Mouse (Mus musculus): ENCODE data around the gene Galns. TPM values are rescaled to one million over a fixed set of nuclear protein-coding genes. Genes with fewer than 3 reads are reported as not detected.

The Galns gene
- polyA plus RNA-seq, 1 experiment from 2014 or later: 14.3 TPM

DNA sequence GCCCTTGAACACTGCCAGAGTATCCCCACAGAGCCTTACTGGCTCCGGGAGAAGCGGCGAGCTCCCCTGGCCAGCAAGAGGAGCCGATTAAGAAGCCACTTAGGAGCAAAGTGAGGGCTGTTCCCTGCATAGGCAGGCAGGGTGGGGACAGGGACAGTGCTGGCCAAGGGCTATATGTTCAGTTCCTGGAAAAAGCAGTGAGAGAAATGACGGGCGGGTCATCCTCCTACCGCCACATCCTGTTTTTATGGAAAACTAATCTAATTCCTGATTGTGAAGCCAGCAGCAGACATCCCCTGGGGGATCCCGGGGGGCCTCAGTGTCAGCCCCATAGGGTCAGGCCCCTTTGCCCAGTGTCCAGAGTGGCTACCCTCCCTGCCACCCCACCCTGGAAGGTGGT, 80.0 kb downstream of the Galns start:
- DNase-seq (ENCODE audit: low spot score): peak; percentile 64
- Histone ChIP-seq H3K9ac (replicated peaks; ENCODE audit: low read depth) (no peak overlapping the region), H3K27ac (ENCODE audit: low read length) (peak overlapping the region; percentile 77), H3K4me1 (ENCODE audit: insufficient read depth, low read depth, low read length) (peaks cover 23% of the 10 kb centered on the region), H3K27me3 (replicated peaks; ENCODE audit: insufficient read depth, low read length) (no peaks in the 10 kb centered on the region), H3K4me3 (ENCODE audit: low read depth, low read length) (no peak overlapping the region), H3K36me3 (ENCODE audit: insufficient read depth, low read length) (no peaks in the 10 kb centered on the region), H3K9me3 (ENCODE audit: low read length) (no peaks in the 10 kb centered on the region), H3K4me2 (replicated peaks; ENCODE audit: low read depth, low read length) (no peak overlapping the region)
- 55% methylated on average over 8 of the region's 8 CpGs for WGBS
- TF ChIP-seq EP300 (IDR thresholded peaks at IDR 0.05) (peak; percentile 65; the same call in 1 of the 2 replicates), CTCF (IDR thresholded peaks at IDR 0.05) (no peak)
- peak; percentile 20; the same call in 1 of the 2 replicates for ATAC-seq

DNA sequence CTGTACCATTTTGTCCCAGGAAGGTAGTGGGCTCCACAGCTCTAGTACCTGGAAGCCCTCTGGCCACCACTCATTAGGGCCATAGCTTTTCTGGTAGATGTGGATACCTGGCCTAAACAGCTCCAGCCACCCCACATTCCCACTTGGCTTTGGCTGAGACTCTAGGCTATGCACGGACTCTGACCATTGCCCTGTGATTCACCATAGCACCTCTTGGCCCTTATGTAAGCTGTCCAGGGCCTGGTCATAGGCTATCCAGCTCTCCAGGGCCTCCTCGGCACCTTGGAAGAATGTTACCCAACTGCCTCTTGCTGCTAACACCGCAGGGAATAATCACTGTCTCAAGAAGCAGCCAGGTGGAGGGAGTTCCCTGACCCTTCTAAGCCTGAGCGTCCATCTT, 82.1 kb downstream of the Galns start:
- no peak for ATAC-seq
- Histone ChIP-seq H3K27ac (ENCODE audit: low read length) (no peak overlapping the region), H3K27me3 (replicated peaks; ENCODE audit: insufficient read depth, low read length) (no peaks in the 10 kb centered on the region), H3K4me2 (replicated peaks; ENCODE audit: low read depth, low read length) (no peak overlapping the region), H3K9me3 (ENCODE audit: low read length) (no peaks in the 10 kb centered on the region), H3K4me1 (ENCODE audit: insufficient read depth, low read depth, low read length) (peaks cover 45% of the 10 kb centered on the region), H3K9ac (replicated peaks; ENCODE audit: low read depth) (no peak overlapping the region), H3K36me3 (ENCODE audit: insufficient read depth, low read length) (no peaks in the 10 kb centered on the region), H3K4me3 (ENCODE audit: low read depth, low read length) (no peak overlapping the region)
- WGBS: 77% methylated on average over 4 of the region's 4 CpGs
- peak; percentile 6 for DNase-seq (ENCODE audit: low spot score)
- no peak for TF ChIP-seq EP300 (IDR thresholded peaks at IDR 0.05)
- no peak for TF ChIP-seq CTCF (IDR thresholded peaks at IDR 0.05)

Small RNAs within 50 kb of the gene (microRNA-seq; reads per million reads assigned to microRNA genes)
- not detected for gene Mir6396

Other genes with a start within 250 kb of the Galns start
- gene Zc3h18, start 234.9 kb downstream of the Galns start, polyA plus RNA-seq (2015; fragmentation: Nextera tagmentation; extraction: Ambion mirVana): 20.2 and 22.2 TPM in 2 replicates
- not detected in 2 replicates for gene Il17c, start 189.4 kb downstream of the Galns start, polyA plus RNA-seq (2015; fragmentation: Nextera tagmentation; extraction: Ambion mirVana)
- 401 and 429 TPM in 2 replicates for gene Cyba, start 178.5 kb downstream of the Galns start, polyA plus RNA-seq (2015; fragmentation: Nextera tagmentation; extraction: Ambion mirVana)
- gene Mvd, start 168.0 kb downstream of the Galns start, polyA plus RNA-seq (2015; fragmentation: Nextera tagmentation; extraction: Ambion mirVana): 29.2 and 31.2 TPM in 2 replicates
- 1.2 and 1.5 TPM in 2 replicates for gene Snai3, start 150.7 kb downstream of the Galns start, polyA plus RNA-seq (2015; fragmentation: Nextera tagmentation; extraction: Ambion mirVana)
- gene Rnf166, start 135.4 kb downstream of the Galns start, polyA plus RNA-seq (2015; fragmentation: Nextera tagmentation; extraction: Ambion mirVana): 49.4 and 52.7 TPM in 2 replicates
- 21.2 and 25.9 TPM in 2 replicates for gene Ctu2, start 135.3 kb downstream of the Galns start, polyA plus RNA-seq (2015; fragmentation: Nextera tagmentation; extraction: Ambion mirVana)
- 27.3 and 31.3 TPM in 2 replicates for gene Piezo1, start 60.1 kb downstream of the Galns start, polyA plus RNA-seq (2015; fragmentation: Nextera tagmentation; extraction: Ambion mirVana)
- 7.4 and 7.7 TPM in 2 replicates for gene Cdt1, start 43.4 kb downstream of the Galns start, polyA plus RNA-seq (2015; fragmentation: Nextera tagmentation; extraction: Ambion mirVana)
- 203 and 206 TPM in 2 replicates for gene Aprt, start 34.6 kb downstream of the Galns start, polyA plus RNA-seq (2015; fragmentation: Nextera tagmentation; extraction: Ambion mirVana)
- 66.8 and 70.0 TPM in 2 replicates for gene Trappc2l, start 177 bp upstream of the Galns start, polyA plus RNA-seq (2015; fragmentation: Nextera tagmentation; extraction: Ambion mirVana)
- 0.12 TPM in 1 of 2 replicates, not detected in the other for gene Pabpn1l, start 11.3 kb upstream of the Galns start, polyA plus RNA-seq (2015; fragmentation: Nextera tagmentation; extraction: Ambion mirVana)
- gene Cbfa2t3, start 87.6 kb upstream of the Galns start, polyA plus RNA-seq (2015; fragmentation: Nextera tagmentation; extraction: Ambion mirVana): 15.0 and 17.0 TPM in 2 replicates
- gene Acsf3, start 164.0 kb upstream of the Galns start, polyA plus RNA-seq (2015; fragmentation: Nextera tagmentation; extraction: Ambion mirVana): 10.9 TPM in 2 replicates
- 0.10 TPM in 1 of 2 replicates, not detected in the other for gene Cdh15, start 236.5 kb upstream of the Galns start, polyA plus RNA-seq (2015; fragmentation: Nextera tagmentation; extraction: Ambion mirVana)

Data from lung, postnatal 0 days (tissue).